25 mouse cellular contexts compared by ENCODE assay signal in the genomic region with DNA sequence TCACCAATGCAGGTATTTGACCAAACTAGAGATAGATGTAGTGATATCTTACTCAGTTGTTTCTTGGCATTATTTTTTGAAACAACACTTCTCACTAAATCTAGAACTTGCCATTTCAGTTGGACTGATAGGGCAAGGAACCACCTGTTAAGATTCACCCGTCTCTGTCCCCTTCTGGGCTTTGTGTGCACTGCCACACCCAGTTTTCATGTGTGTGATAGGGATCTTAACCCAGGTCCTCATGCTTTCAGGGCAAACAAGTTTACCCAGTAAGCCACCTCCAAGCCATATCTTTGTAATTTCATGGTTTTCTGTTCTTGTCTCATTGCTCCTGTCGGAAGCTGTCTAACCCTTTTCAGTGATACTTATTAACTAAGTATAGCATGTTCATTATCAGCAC.
"Had no signal": no experiment of that assay in that cellular context is flagged by ENCODE, and none has a peak within 500 bp of the region (broad histone marks: within the 10 kb centered on the region; RNA-seq: fewer than 3 reads in every experiment).

No protein-coding gene starts in this region.

- H3K4me1 ChIP-seq: intestine, embryonic 15.5 days had no signal

- H3K9me3 ChIP-seq: heart, embryonic 13.5 days; heart, embryonic 15.5 days; hindbrain, embryonic 10.5 days; hindbrain, embryonic 12.5 days; intestine, embryonic 15.5 days; limb, embryonic 13.5 days; limb, embryonic 15.5 days; liver, embryonic 12.5 days had no signal

- H3K36me3 ChIP-seq: heart, embryonic 15.5 days; hindbrain, embryonic 10.5 days; hindbrain, embryonic 12.5 days; intestine, embryonic 15.5 days; limb, embryonic 13.5 days; limb, embryonic 15.5 days had no signal

- H3K27me3 ChIP-seq: heart, embryonic 13.5 days; heart, embryonic 15.5 days; hindbrain, embryonic 12.5 days; intestine, embryonic 15.5 days; limb, embryonic 13.5 days; limb, embryonic 15.5 days; liver, embryonic 12.5 days had no signal

- ATAC-seq: hindbrain, embryonic 16.5 days; inflammation-experienced regulatory T-cells, adult 6 months; intestine, embryonic 15.5 days; intestine, postnatal 0 days; liver, embryonic 12.5 days had no signal

- H3K27ac ChIP-seq: gastrocnemius, adult 2 months; heart, adult 2 months; heart, embryonic 13.5 days; heart, embryonic 15.5 days; hindbrain, embryonic 10.5 days; hindbrain, embryonic 12.5 days; hindbrain, embryonic 14.5 days; intestine, embryonic 15.5 days; limb, embryonic 13.5 days; limb, embryonic 15.5 days; liver, embryonic 12.5 days had no signal

- H3K4me2 ChIP-seq: heart, embryonic 11.5 days; heart, embryonic 13.5 days; heart, embryonic 15.5 days; hindbrain, embryonic 12.5 days; hindbrain, embryonic 14.5 days; intestine, embryonic 15.5 days; limb, embryonic 13.5 days; limb, embryonic 15.5 days; liver, embryonic 12.5 days had no signal

- H3K9ac ChIP-seq: heart, embryonic 13.5 days; heart, embryonic 15.5 days; hindbrain, embryonic 12.5 days; hindbrain, embryonic 14.5 days; intestine, embryonic 15.5 days; limb, embryonic 13.5 days; limb, embryonic 15.5 days; liver, embryonic 12.5 days had no signal

- DNase-seq: gastrocnemius, adult 2 months; gastrocnemius, postnatal 10 days; gastrocnemius, postnatal 25 days; heart, adult 2 months; heart, postnatal 4 days; kidney, adult 18-20 months; kidney, adult 8-10 months; kidney, postnatal 10 days; kidney, postnatal 25 days; layer of hippocampus, adult 9-11 months; layer of hippocampus, postnatal 36 days; left cerebral cortex, postnatal 4 days had no signal

- H3K4me3 ChIP-seq: gastrocnemius, adult 2 months; heart, adult 2 months; heart, embryonic 13.5 days; heart, embryonic 15.5 days; hindbrain, embryonic 10.5 days; hindbrain, embryonic 12.5 days; intestine, embryonic 15.5 days; limb, embryonic 13.5 days; limb, embryonic 15.5 days; liver, embryonic 12.5 days had no signal
